Mouse (Mus musculus): ENCODE results near the gene Gm17324. TPM values are rescaled to one million over a fixed set of nuclear protein-coding genes. Genes with fewer than 3 reads are reported as not detected.
"Not testable (repeated sequence)": the region's sequence is repeated elsewhere in the genome, so short reads cannot be mapped to it uniquely, and the experiment has no call there.

Gene Gm17324
- total RNA-seq (2021) = under 1 TPM in 1 of 2 experiments, not detected in 1; 0.52 TPM
- long read RNA-seq, experiment 1 = 0 reads
- long read RNA-seq, experiment 2 = 0 reads

DNA sequence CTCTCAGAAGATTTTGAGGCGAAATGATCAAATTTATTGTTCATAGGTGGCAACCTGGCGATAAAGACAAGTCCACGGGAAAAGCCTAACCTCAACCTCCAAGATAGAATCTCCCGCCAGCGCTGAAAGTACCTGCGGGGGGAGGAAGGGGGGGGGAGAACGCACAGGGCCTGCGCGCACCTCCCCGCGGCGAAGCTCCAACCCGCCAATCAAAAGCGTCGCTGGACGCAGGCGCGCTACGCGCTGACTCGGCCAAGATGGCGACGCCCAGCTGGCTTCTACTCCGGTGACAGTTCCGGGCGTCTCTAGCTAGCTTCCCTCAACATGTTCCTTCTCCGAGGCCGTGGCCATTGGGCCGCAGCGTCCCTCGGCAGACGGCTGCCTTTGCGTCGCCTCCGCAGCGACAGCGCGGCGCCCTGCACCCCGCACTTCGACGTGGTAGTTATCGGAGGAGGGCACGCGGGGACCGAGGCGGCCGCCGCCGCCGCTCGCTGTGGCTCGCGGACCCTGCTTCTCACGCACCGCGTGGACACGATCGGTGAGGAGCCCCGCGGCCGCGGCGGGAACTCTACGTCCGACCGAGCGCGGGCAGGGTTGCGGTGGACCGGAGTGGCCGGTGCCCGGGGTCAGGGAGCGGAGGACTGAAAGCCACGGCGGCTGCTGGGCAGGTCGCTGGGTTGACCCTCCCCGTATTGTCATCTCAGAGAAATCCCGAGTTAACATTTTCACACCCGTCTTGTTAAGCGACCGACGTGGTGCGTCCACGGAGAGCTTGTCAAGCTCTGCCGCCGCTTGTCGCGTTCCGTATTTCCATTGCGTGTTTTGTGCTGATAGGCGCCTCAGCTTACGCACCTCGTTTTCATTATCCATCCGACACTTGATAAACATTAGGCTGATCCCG lies at the start of gene Gm17324, which contains the start of gene Mto1:
TSS of gene Gm17324 (minus strand) at position 814 of the 901 bp plus-strand sequence.
TSS of gene Mto1 (plus strand) at position 236 of the 901 bp plus-strand sequence.
- DNase-seq (ENCODE audit: low spot score in 2 of 2) = peak; percentile 81 to 91

DNA sequence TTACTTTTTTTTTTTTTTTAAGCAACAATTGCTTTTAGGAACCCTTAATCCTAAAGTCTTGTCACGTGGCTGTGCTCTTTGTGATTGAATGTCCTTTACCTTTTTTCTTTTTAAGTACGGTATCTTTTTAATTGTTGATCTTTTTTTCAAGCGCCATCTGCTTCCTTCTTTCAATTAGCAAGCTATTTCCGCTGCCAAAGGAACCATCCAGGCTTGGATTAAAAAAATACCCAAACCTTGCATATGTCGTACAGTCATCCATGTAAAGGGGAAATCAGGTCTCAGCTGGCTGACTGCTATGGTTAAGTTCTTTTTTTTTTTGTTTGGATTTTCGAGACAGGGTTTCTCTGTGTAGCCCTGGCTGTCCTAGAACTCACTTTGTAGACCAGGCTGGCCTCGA lies 44.6 kb upstream of the Gm17324 start:
- DNase-seq (ENCODE audit: low spot score in 2 of 2) = no peak

DNA sequence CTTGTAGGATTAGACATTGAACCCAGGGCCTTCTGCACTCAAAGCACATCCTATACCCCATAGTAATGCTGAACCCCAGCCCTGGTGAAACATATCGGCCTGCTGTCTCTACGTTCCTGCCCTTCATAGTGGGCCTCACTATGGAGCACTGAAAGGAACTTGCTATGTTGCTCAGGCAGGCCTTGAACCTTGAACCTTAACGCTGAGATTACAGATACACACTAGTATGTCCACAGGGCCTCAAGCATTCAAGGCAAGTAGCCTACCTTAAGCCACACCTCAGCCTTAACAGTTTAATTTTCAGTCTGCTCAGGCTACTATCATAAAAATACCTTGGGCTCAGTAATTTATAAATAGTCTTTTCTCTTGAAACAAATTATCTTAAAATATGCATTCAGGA lies 43.7 kb upstream of the Gm17324 start:
- DNase-seq (ENCODE audit: low spot score in 2 of 2) = no peak

DNA sequence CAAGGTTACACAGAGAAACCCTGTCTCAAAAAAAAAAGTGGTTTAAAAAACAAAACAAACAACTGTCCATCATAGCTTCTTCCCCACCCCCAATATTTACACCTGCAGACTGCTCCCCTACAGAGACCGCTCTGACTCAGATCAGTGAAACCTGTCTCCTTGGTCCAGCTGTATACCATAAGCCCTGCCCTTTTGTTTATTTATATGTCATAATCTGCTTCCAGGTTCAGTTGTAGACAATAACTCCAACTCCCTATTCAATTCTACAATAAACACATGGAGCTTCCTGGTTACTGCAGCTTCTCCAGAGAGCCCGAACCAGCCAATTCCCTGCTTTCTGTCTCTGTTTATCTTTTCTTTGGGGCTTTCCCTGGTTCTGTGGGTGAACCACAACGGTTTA lies 42.6 kb upstream of the Gm17324 start:
- no peak for DNase-seq (ENCODE audit: low spot score in 2 of 2)

DNA sequence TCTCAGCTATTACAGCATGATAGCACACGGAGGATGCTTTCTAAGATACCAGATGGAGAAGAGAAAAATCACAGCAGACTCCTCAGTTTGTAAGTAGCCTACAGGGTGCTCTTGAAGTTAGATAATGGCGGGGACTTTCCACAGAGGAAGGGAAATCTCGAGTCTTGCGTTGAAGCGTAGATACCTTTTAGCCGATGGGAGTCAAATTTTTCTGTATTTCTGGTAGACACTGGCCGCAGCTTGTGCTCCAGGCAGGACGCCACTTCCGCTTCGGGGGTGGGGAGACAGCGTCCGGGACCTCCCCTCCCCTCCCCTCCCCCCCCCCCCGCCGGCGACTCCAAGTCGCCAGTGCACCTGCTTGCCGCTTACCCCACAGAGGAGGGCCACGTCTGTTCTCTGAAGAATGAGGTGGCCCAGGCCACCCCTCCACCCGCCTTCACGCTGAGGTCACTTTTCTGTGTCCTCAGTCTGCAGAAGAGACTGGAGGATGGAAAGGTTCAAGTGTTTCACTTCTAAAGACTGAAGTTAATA lies 40.4 kb upstream of the Gm17324 start, which contains the start of gene Eef1a1:
TSS of gene Eef1a1 (minus strand) at position 262 of the 531 bp plus-strand sequence.
- DNase-seq (ENCODE audit: low spot score in 2 of 2) = peak; percentile 30 to 63

DNA sequence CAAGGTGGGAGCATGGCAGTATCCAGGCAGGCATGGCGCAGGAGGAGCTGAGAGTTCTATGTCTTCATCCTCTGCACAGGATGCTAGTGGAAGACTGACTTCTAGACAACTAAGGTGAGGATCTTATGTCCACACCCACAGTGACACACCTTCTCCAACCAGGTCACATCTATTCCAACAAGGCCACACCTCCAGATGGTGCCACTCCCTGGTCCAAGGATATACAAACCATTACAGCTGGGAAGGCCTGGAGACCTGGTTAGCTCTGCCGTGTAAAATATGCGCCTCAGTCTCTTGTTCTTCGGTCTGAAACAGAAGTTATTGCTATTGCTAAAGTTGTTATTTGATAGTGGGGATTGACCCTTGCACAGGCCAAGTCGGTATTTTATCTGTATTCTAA lies 39.4 kb upstream of the Gm17324 start:
- not testable (repeated sequence) for DNase-seq (ENCODE audit: low spot score in 2 of 2)

DNA sequence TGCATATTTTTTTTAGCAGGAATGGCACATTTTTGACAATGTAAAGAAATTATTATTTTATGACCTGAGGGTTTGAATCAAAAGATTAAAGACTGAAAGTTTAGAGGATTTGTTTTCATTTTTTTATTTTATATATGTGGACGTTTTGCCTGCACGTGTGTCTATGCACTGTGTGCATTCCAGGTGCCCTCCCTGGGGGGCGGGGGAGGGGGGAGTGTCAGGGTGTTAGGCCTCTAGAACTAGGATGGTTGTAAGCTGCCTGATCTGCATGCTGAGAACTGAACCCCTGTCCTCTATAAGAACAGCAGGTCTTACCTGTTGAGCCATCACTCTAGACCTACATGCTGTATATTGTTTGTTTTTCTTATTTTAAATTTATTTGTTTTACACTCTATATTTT lies 36.1 kb upstream of the Gm17324 start:
- DNase-seq (ENCODE audit: low spot score in 2 of 2) = no peak

DNA sequence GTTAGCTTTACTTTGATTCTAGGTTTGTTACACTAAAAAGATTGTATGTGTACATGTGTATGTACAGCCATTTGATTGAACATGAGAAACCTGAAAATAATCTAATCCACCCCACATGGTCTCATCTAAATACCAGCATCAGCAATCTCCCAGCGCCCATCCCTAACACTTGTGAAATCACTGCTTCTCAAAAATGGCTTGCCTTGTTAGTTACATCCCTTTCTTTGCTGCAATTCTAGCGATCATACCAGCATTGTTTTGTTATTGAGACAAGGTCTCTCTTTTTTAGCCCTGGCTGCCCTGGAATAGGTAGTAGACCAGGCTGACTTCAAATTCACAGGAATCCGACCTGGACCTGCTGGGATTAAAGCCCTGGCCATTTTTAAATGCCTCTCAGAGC lies 33.8 kb upstream of the Gm17324 start:
- no peak for DNase-seq (ENCODE audit: low spot score in 2 of 2)

DNA sequence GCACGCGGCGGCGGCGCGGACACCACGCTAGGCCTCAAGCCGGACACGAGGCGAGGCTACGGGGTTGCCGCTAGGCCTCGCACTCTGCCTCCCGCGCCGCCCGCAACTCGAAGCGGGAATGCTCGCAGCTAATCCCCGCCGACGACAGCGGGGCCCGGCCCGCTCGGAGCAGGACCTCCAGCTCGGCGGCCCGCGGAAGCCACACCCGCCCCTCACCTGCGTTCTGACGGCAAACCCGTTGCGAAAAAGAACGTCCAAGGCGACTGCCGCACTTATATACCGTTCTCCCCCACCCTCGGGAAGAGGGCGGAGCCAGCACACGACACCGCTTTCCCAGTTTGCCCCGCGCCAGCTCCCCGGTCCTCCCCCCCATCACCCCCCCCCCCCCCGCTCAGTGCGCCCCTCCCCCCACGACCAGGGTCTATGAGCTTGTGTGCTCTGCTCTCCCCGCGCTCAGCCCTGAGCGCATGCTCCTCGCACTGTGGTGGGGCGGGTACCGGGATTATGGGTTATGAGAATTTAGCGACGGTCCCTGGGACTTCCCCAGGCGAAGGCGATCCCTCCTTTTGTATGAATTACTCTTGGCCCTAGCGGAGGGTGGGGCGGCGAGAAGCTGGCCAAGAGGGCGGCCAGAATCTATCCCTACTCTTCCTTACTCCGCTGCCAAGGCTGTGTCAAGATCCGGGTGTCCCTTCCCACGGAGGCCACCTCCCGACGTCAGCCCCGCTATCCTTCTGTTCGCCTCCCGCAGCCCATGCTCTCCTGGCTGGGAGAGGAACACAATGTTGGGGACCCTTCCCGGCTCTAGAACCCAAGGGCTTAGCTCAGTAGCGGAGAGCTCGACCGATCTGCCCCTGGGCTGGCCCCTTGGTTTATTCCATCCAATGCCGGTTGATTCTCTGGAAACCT lies 33.1 kb upstream of the Gm17324 start:
- DNase-seq (ENCODE audit: low spot score in 2 of 2) = peak; percentile 85 to 93

DNA sequence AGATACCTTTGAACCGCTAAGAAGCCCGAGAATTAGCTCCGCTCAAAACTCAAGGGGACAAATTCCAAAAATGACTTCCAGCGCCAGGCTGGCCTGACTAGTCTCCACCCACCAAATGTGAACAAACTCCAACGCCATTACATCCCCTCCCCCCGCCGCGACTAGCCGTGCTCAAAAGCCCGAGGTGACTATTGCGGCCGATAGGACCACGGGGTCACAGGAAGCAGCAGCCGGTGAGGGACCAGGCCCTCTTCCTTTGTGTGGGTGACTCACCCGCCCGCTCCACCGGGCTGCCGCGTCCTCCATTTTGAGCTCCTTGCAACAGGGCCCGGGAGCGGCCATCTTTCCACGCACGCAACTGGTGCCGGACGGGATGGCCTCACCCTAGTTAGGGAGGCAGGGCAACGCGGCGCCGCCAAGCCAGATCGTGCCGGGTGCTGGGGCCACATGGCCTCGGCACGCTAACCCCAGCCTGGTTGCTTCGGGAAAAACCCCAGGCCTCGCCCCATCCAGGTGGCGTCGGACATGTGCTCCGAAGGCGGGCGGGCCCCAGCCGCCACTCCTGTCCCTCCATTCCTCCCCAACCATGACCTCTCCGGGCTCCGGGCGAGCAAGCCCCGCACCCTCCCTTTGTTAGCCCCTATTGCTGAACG lies 32.2 kb upstream of the Gm17324 start:
- DNase-seq (ENCODE audit: low spot score in 2 of 2) = peak; percentile 73 to 82

DNA sequence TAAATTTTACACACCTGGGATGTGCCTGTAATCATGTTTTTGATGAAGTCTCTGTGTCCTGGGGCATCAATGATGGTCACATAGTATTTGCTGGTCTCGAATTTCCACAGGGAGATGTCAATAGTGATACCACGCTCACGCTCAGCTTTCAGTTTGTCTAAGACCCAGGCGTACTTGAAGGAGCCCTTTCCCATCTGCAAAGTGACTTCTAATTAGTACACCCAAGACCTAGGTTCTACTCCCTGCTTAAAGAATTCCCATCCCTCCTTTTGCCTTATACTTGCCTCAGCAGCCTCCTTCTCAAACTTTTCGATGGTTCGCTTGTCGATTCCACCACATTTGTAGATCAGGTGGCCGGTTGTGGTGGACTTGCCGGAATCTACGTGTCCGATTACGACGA lies 31.6 kb upstream of the Gm17324 start:
- DNase-seq (ENCODE audit: low spot score in 2 of 2) = not testable (repeated sequence)

DNA sequence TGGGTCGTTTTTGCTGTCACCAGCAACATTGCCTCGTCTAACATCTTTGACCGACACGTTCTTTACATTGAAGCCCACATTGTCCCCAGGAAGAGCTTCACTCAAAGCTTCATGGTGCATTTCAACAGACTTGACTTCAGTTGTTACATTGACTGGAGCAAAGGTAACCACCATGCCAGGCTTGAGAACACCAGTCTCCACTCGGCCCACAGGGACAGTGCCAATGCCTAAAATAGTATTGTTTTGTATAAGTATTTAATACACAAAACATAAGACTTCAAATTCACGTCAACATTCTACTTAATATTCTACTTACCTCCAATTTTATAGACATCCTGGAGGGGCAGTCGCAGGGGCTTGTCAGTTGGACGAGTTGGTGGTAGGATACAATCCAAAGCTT lies 30.7 kb upstream of the Gm17324 start:
- not testable (repeated sequence) for DNase-seq (ENCODE audit: low spot score in 2 of 2)

DNA sequence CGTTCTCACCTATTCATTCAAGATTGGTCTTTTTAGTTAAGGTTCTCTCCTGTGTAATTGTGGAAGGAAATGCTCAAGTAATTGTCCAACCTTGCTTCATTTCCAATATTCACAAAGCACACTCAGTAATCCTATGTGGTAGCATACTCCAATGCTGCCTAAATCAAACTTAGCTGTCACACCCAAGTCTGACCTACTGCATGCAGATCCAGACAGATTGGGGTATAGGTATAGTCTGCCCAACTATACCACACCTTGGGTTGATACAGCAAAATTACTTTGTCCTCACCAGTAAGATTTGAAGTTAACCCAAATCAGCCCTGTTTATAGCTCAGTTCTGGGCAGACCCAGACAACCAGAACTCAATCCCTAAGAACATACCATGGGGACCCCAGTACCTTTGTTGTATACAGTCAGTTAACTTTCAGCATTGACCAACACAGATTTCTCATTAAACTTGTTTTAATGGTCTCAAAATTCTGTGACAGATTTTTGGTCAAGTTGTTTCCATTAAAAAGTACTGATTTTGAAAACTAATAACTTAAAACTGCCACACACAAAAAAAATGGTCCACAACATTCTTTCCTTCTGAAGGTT lies 29.5 kb upstream of the Gm17324 start:
- DNase-seq (ENCODE audit: low spot score in 2 of 2) = not testable (repeated sequence)

DNA sequence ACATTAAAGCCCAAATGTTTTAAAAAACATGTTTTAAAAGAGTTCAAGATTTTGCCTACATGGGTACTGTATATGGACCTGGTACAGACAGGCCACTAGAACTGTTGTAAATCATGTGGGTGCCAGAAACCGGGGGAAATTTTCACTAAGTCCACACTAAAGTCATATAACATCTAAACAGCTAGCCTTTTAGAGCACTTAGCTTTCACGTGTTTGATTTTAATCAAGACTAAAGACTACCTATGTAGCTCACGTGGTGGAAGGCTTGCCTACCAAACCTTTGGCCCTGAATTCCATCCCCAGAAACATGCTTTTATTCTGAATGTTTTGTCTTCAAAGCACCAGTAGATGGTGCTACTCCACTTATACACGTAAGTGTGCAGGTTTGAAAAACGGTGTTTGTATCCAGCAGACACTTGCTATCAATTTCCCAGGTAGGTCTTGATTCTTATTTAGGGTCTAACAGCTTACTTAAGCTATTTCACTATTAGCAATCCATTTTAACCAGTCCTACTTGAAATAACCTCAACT lies 28.5 kb upstream of the Gm17324 start:
- no peak for DNase-seq (ENCODE audit: low spot score in 2 of 2)

DNA sequence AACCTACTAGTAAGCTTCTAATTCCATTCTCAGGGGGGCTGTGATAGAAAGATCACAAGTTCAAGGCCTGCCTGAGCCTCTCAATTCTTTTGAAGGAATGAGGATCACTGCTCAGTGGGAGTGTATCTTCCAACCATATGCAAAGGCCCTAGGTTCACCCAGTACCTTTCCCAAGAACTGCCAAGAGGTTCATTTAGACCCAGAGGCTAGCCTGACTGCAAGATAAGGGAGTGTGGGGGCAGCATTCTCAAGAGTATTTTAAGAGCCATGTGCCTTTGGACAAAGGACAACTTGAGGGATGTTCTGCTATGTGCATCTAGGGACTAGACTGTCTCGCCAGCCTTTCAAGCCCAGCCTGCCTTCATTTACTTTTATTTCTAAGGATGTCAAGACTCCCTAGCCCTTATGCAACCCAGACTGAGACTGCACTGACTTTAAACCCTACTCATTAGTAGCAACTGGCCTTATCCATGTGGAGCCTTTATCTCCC lies 28.0 kb upstream of the Gm17324 start:
- no peak for DNase-seq (ENCODE audit: low spot score in 2 of 2)

DNA sequence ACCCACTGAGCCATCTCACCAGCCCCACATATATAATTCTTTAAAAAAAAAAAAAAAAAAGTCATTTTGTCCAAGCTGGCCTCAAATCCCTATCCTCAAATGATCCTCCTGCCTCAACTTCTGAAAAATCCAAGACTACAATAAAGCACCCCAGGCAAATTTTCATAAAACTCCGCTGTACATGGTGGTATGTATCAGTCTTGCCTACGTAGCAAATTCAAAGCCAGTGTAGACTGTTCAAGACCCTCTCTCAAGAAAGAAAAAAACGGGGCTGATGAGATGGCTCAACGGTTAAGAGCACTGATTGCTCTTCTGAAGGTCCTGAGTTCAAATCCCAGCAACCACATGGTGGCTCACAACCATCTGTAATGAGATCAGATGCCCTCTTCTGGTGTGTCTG lies 27.3 kb upstream of the Gm17324 start:
- no peak for DNase-seq (ENCODE audit: low spot score in 2 of 2)

DNA sequence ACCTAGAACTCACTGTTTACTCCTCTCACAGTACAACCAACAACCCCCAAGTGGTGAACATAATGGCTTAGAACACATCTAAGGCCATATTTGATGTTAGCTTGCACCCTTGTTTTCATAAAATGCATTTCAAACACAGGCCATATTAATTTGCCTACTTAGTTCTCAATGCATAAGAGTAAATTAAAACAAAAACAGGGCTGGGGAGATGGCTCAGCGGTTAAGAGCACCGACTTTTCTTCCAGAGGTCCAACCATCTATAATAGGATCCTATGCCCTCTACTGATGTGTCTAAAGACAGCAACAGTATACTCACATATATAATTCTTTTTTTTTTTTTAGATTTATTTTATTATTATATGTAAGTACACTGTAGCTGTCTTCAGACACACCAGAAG lies 26.8 kb upstream of the Gm17324 start:
- DNase-seq (ENCODE audit: low spot score in 2 of 2) = no peak

DNA sequence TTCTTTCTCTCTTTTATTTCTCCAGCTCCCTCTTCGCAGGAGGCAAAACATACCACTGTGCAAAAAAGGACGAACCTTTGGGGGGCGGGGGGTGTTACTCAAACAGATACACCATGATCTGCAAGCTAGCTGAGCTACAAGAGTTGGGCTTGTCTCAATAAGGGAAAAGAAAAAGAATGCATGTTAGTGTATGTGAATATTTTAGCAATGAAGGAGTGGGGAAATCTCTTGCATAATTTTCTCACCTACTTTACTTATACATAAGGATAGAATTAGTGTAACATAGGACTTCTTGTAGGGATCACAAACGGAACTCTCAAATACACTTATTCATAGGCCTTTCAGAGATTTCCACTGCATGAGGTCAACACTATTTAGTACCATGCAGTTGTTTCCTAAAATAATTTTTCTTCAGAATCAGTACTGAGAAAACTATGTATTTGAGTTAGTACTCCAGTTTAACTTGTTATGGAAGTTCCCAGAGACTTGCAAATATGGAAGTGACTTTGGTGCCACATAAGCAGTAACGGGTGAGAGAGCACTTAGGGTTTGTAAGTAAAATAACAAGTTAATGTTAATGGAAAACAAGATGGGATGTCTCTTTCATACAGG lies 26.3 kb upstream of the Gm17324 start:
- DNase-seq (ENCODE audit: low spot score in 2 of 2) = no peak

DNA sequence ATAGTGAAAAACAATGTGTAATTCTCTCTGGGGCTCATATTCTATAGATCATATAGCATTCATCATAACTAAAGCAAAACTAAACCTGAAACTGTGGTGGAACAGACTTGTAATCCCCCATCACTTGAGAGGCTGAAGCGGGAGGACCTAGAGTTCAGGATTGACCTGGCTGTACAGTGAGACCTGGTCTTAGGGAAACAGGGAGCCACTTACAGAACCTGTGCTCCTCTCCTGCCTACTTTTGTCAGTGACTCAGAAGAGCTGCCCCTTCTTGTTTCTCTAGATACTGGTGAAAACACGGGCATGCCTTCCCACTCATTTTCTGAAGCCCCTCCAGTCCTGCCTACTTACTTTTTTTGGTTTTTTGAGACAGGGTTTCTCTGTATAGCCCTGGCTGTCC lies 25.7 kb upstream of the Gm17324 start:
- no peak for DNase-seq (ENCODE audit: low spot score in 2 of 2)

DNA sequence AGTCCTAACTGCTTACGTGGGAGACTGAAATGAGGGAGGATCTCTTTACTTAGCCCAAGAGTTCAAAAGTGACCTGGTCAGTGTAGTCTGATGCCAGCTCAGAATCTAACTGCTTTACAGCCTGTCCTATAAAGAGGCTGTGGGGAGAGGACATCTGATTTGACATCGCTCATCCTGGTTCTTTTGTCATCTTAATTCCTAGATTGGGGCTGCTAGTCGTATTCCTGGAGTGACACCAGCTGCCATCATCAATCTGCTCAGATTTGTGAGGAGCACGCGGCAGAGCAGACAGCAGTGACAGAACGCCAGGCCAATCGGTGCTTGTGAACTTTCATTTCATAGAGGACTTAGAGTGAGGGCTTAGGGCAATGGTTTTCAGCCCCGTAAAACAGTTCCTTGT lies 25.0 kb upstream of the Gm17324 start:
- DNase-seq (ENCODE audit: low spot score in 2 of 2) = no peak

All from gastrocnemius, postnatal 4 days (tissue).